Mouse (Mus musculus): Measurements from ENCODE around the gene Dnah2. TPM values are rescaled to one million over a fixed set of nuclear protein-coding genes. Genes with fewer than 3 reads are reported as not detected.
A peak's percentile ranks its signal among the peaks of the same experiment; 100 is the strongest.

Dnah2 gene
- polyA plus RNA-seq, 1 experiment from 2014 or later, result 1.5 TPM

DNA sequence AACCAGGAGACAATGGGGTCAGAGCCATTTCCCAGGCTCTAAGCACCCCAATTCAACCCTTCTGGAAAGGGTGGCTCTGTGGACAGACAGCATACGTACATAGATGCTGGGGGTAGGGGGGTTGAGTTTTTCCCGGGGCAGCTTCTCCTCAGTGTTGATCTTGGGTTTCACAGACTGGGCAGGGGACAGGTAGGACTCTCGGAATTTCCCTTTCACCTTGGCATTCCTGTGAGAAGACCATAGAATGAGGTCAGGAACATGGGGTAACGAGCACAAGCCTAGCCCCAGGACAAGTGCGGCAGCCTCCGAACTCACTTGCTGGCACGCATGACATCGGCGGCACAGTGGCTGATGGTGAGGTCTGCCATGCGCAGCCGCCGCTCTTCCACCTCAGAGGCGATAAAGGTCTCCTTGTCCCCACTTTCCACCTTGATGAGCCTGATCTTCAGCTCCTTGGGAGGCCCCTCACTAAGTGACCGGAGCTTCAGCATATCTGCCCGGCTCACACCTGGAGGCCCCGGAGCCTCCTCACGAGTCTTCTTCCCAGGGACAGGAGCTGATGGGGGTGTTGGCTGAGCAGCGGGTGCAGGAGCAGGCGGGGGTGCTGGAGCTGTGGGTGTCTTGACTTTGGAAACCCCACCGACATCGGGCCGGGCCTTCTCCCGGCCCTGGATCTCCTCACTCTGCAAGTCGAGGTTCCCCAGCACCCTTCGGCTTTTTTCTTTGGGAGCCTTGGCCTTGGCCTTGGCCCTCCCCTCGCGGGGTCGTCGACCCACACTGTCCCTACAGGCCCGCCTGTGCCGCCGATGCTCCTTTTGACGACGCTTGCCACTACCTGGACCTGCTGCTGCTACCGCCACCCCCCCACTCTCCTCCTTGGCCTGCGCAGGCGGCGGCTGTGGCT, 145.0 kb downstream of the Dnah2 start:
- no peaks in the 10 kb centered on the region for H3K9me3 ChIP-seq (replicated peaks; ENCODE audit: control insufficient read depth, low read length)
- no peak overlapping the region; the same call in 1 of the 2 replicates for H3K9ac ChIP-seq (replicated peaks; ENCODE audit: low read length)
- WGBS, result 93% methylated on average over 38 of the region's 38 CpGs
- no peak overlapping the region for H3K27ac ChIP-seq (replicated peaks; ENCODE audit: low read depth, low read length)
- peaks cover 43% of the 10 kb centered on the region for H3K36me3 ChIP-seq (replicated peaks; ENCODE audit: control insufficient read depth, insufficient read depth, low read depth, low read length)
- H3K4me3 ChIP-seq (ENCODE audit: low read depth, low read length), result no peak overlapping the region
- H3K4me2 ChIP-seq (ENCODE audit: low read depth, low read length), result no peak overlapping the region
- H3K27me3 ChIP-seq (ENCODE audit: control insufficient read depth, insufficient read depth, low read length), result no peaks in the 10 kb centered on the region
- ATAC-seq (replicated peaks; ENCODE audit: insufficient number of reproducible peaks, low FRiP score, low TSS enrichment, low read depth) (no peak), DNase-seq (ENCODE audit: low spot score) (no peak)
- peaks cover 3% of the 10 kb centered on the region; the same call in 1 of the 2 replicates for H3K4me1 ChIP-seq (ENCODE audit: control insufficient read depth, insufficient read depth, low read length)

DNA sequence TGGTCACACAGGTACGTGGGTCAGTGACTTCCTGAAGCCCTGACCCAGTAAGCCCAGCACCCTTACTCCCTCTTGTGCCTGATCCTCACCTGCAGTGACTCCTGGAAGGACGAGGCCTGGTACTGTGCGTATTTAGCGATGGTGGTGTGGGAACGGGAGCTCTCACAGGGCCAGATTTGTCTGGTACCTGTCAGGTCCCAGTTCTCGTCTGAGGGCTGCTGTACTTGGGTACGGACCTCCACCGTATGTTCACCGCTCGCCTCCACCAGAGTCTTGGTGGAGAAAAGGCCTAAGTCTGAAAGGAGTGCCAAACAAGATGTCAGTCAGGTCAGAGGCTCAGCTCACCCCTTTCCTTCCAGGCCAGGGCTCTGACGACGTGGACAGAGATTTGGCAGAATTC, 146.9 kb downstream of the Dnah2 start:
- Histone ChIP-seq H3K9ac (replicated peaks; ENCODE audit: low read length) (no peak overlapping the region), H3K4me2 (ENCODE audit: low read depth, low read length) (no peak overlapping the region), H3K9me3 (replicated peaks; ENCODE audit: control insufficient read depth, low read length) (no peaks in the 10 kb centered on the region), H3K27ac (replicated peaks; ENCODE audit: low read depth, low read length) (no peak overlapping the region), H3K27me3 (ENCODE audit: control insufficient read depth, insufficient read depth, low read length) (no peaks in the 10 kb centered on the region), H3K4me3 (ENCODE audit: low read depth, low read length) (no peak overlapping the region), H3K4me1 (ENCODE audit: control insufficient read depth, insufficient read depth, low read length) (peaks cover 6% of the 10 kb centered on the region), H3K36me3 (replicated peaks; ENCODE audit: control insufficient read depth, insufficient read depth, low read depth, low read length) (peaks cover 37% of the 10 kb centered on the region)
- WGBS, result 81% methylated on average over 12 of the region's 12 CpGs
- no peak for ATAC-seq (replicated peaks; ENCODE audit: insufficient number of reproducible peaks, low FRiP score, low TSS enrichment, low read depth)
- DNase-seq (ENCODE audit: low spot score), result no peak

DNA sequence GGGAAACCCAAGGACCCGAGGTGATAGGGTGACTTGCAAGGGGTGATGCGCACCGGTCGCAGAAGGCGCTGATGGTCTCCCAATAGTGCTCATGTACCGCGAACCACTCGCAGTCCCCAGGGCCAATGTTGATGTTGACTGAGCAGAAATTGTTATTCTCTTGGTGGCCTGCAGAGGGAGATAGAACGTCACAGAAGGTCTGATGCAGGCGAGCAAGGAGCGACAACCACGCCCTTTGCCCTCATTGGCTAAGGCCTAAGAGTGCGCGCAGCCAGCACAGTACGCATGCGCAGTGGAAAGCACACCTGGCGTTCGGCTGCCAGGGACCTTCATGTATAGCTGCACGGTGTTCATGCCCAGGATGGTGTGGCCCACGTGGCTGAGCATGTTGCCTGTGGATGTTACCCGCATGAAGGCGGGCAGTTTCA, 147.7 kb downstream of the Dnah2 start:
- DNase-seq (ENCODE audit: low spot score) (peak; percentile 95), ATAC-seq (replicated peaks; ENCODE audit: insufficient number of reproducible peaks, low FRiP score, low TSS enrichment, low read depth) (peak; percentile 24)
- Histone ChIP-seq H3K4me1 (ENCODE audit: control insufficient read depth, insufficient read depth, low read length) (peaks cover 10% of the 10 kb centered on the region), H3K9ac (replicated peaks; ENCODE audit: low read length) (no peak overlapping the region), H3K27me3 (ENCODE audit: control insufficient read depth, insufficient read depth, low read length) (no peaks in the 10 kb centered on the region), H3K36me3 (replicated peaks; ENCODE audit: control insufficient read depth, insufficient read depth, low read depth, low read length) (peaks cover 31% of the 10 kb centered on the region), H3K4me2 (ENCODE audit: low read depth, low read length) (no peak overlapping the region), H3K9me3 (replicated peaks; ENCODE audit: control insufficient read depth, low read length) (no peaks in the 10 kb centered on the region), H3K27ac (replicated peaks; ENCODE audit: low read depth, low read length) (no peak overlapping the region), H3K4me3 (ENCODE audit: low read depth, low read length) (no peak overlapping the region)
- 19% methylated on average over 22 of the region's 22 CpGs for WGBS

DNA sequence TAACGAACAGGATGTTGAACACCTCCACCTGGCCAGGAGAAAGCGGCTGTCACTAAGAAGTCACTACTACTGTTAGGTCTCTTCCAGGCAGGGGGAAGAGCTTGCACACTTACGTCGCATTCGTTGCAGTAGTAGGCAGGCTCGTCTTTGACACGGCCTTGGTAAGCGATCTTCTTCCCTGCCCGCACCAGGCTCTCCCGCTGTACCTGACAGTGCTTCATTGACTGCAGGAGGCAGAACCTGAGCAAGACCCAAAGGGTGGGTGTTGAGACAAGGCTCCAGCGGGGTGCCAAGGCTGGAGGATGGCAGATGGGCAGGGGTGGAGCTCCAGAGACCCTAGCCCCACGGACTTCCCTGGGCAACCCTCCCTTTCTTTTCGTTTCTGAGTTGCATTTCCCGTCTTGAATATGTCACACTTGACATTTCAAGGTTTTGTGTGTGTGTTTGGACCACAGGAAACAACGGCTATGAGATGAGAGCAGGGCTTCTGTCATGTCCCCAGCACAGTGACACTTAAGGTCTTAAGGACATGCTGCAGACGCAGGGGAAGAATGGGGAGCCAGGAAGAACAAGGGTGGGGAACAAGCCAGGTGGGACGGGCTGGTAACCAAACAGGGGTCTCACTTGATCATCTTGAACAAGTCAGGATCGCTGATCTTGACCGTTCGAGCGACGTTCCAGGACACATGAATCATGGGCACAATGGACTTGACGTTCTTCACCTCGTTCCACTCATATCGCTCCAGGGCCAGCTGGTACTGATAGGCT, 148.6 kb downstream of the Dnah2 start:
- H3K4me1 ChIP-seq (ENCODE audit: control insufficient read depth, insufficient read depth, low read length), result peaks cover 10% of the 10 kb centered on the region

DNA sequence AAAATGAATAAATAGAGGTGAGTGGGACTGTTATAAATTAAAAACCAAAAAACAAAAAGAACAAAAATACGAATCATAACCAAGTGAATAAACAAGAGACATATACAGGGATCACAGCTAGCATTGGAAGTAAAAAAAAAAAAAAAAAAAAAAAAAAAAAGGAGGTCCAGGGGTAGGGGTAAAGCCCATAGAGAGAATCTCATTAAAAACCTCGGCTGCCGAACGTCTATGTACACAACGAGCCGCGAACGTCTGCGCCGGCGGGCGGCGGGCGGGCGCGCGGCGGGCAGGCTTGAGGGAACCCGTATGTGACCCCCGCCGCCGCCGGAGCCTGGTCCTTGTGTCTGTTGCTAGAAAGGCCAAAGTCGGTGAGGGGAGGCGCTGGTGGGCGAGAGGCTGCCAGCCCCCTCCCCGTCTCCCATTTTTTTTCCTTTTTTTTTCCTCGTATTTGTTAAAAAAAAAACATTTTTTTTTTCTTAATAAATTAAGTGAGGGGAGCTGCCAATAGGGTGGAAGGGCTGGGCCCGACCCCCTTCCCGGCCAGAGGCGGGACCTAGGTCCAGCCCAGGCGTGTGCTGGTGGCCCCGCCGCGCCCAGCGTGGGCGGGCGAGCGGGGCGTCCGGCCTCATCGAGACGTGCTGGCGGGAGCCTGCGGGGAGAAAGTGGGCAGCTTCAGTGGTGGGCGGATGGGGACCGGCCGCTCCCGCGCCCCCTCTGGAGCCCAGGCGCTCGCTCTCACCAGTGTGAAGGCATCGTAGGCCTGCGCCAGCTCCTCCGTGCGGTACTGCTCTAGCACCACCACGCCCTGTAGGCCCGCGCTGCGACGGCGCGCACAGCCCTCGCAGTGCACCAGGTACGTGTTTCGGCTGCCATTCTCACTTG, 149.5 kb downstream of the Dnah2 start:
- Histone ChIP-seq H3K36me3 (replicated peaks; ENCODE audit: control insufficient read depth, insufficient read depth, low read depth, low read length) (peaks cover 17% of the 10 kb centered on the region), H3K27me3 (ENCODE audit: control insufficient read depth, insufficient read depth, low read length) (no peaks in the 10 kb centered on the region), H3K27ac (replicated peaks; ENCODE audit: low read depth, low read length) (no peak overlapping the region), H3K4me1 (ENCODE audit: control insufficient read depth, insufficient read depth, low read length) (peaks cover 10% of the 10 kb centered on the region), H3K9me3 (replicated peaks; ENCODE audit: control insufficient read depth, low read length) (no peaks in the 10 kb centered on the region), H3K4me2 (ENCODE audit: low read depth, low read length) (peak overlapping the region; percentile 25), H3K9ac (replicated peaks; ENCODE audit: low read length) (peak overlapping the region; percentile 18; the same call in 1 of the 2 replicates), H3K4me3 (ENCODE audit: low read depth, low read length) (0 out of 2 replicates have a peak overlapping the region, but pooled peaks have one; percentile 1)
- DNase-seq (ENCODE audit: low spot score) (no peak), ATAC-seq (replicated peaks; ENCODE audit: insufficient number of reproducible peaks, low FRiP score, low TSS enrichment, low read depth) (no peak)
- WGBS, result 15% methylated on average over 66 of the region's 66 CpGs

More for the DNA sequence above, 148.6 kb downstream of the Dnah2 start:
- no peak for ATAC-seq (replicated peaks; ENCODE audit: insufficient number of reproducible peaks, low FRiP score, low TSS enrichment, low read depth)
- 77% methylated on average over 25 of the region's 25 CpGs for WGBS
- no peak overlapping the region for H3K27ac ChIP-seq (replicated peaks; ENCODE audit: low read depth, low read length)
- no peaks in the 10 kb centered on the region for H3K9me3 ChIP-seq (replicated peaks; ENCODE audit: control insufficient read depth, low read length)
- H3K4me3 ChIP-seq (ENCODE audit: low read depth, low read length), result 0 out of 2 replicates have a peak overlapping the region, but pooled peaks have one; percentile 1
- H3K4me2 ChIP-seq (ENCODE audit: low read depth, low read length), result no peak overlapping the region
- H3K9ac ChIP-seq (replicated peaks; ENCODE audit: low read length), result no peak overlapping the region
- no peak for DNase-seq (ENCODE audit: low spot score)
- H3K27me3 ChIP-seq (ENCODE audit: control insufficient read depth, insufficient read depth, low read length), result no peaks in the 10 kb centered on the region
- peaks cover 21% of the 10 kb centered on the region for H3K36me3 ChIP-seq (replicated peaks; ENCODE audit: control insufficient read depth, insufficient read depth, low read depth, low read length)

DNA sequence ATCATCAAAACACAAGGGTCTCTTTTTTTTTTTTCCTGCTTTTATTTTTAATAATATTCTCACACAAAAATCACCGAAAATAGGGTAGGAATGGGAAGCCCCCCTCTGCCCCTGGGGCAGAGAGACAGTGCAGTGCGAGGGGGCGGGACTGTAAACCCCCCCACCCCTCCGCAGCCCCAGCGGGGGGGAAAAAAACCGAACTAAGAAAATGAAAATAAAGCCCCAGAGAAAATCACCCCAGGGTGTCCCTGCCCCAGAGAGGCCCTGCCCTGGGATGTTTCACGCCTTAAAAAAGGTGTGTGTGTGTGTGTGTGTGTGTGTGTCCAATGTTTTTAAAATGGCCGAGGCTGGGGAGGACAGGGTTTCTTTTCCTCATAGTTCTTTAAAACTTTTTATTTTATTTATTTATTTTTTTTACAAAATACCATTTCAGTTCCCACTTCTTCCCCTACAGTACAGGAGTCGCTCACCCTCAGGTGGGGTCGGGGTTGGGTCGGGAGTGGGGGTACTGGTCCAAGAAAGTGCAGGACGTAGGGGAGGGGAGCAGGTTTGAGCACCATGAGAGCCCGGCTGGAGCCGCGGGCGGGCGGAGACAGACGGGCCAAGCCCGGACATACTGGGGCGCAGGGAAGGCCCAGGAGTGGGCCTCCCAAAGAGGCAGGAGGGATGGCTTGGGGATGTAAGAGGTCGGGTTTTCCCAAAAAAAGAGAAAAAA, 150.3 kb downstream of the Dnah2 start:
- Histone ChIP-seq H3K27me3 (ENCODE audit: control insufficient read depth, insufficient read depth, low read length) (no peaks in the 10 kb centered on the region), H3K4me1 (ENCODE audit: control insufficient read depth, insufficient read depth, low read length) (peaks cover 10% of the 10 kb centered on the region), H3K36me3 (replicated peaks; ENCODE audit: control insufficient read depth, insufficient read depth, low read depth, low read length) (peaks cover 10% of the 10 kb centered on the region), H3K4me3 (ENCODE audit: low read depth, low read length) (peak overlapping the region; percentile 31; the same call in 1 of the 2 replicates), H3K4me2 (ENCODE audit: low read depth, low read length) (peak overlapping the region; percentile 39), H3K9ac (replicated peaks; ENCODE audit: low read length) (peak overlapping the region; percentile 60; the same call in 1 of the 2 replicates), H3K27ac (replicated peaks; ENCODE audit: low read depth, low read length) (no peak overlapping the region), H3K9me3 (replicated peaks; ENCODE audit: control insufficient read depth, low read length) (no peaks in the 10 kb centered on the region)
- no peak for ATAC-seq (replicated peaks; ENCODE audit: insufficient number of reproducible peaks, low FRiP score, low TSS enrichment, low read depth)
- no peak for DNase-seq (ENCODE audit: low spot score)
- WGBS, result 18% methylated on average over 21 of the region's 21 CpGs

DNA sequence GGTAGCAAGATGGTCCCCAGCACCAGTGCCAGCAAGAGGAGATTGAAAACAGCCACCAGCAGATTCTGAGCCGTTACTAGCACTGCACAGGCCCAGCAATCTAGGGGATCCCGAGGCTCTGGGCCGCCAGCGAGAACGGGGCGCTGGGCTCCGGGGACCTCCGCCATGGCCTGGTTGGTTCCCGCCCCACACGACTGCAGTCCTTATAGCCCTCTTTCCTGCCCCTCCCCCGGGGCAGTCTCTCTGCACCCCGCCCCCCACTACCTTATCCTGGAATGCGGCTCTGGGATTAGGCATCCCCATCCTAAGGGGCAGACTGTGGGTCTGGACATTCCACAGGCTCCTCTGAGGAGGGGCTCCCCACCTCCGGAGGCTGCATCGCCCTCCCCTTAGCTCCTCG, 150.9 kb downstream of the Dnah2 start, which contains the start of gene Tmem88:
TSS of gene Tmem88 (minus strand) at position 176 of the 400 bp plus-strand sequence.
- Histone ChIP-seq H3K9ac (replicated peaks; ENCODE audit: low read length) (peak within 1 kb of the TSS; percentile 60), H3K9me3 (replicated peaks; ENCODE audit: control insufficient read depth, low read length) (no peaks in the 10 kb centered on the region), H3K27ac (replicated peaks; ENCODE audit: low read depth, low read length) (no peak within 1 kb of the TSS; the same call in 1 of the 2 replicates), H3K4me2 (ENCODE audit: low read depth, low read length) (peak within 1 kb of the TSS; percentile 63), H3K4me1 (ENCODE audit: control insufficient read depth, insufficient read depth, low read length) (peaks cover 10% of the 10 kb centered on the region), H3K36me3 (replicated peaks; ENCODE audit: control insufficient read depth, insufficient read depth, low read depth, low read length) (peaks cover 6% of the 10 kb centered on the region), H3K4me3 (ENCODE audit: low read depth, low read length) (peak within 1 kb of the TSS; percentile 31), H3K27me3 (ENCODE audit: control insufficient read depth, insufficient read depth, low read length) (no peaks in the 10 kb centered on the region)
- ATAC-seq (replicated peaks; ENCODE audit: insufficient number of reproducible peaks, low FRiP score, low TSS enrichment, low read depth) (no peak), DNase-seq (ENCODE audit: low spot score) (peak; percentile 70)
- WGBS, result 4% methylated on average over 15 of the region's 16 CpGs

Measured in embryonic facial prominence, embryonic 11.5 days (tissue).